Mouse (Mus musculus): ENCODE measurements around the gene Zfp536.
"Not testable (repeated sequence)": the region's sequence is repeated elsewhere in the genome, so short reads cannot be mapped to it uniquely, and the experiment has no call there.

Zfp536 gene

GRCm38 (mm10) chr7:37768310-37768940, 5.0 kb downstream of the Zfp536 start:
- no peak for DNase-seq (ENCODE audit: low read depth in 2 of 2, low spot score in 2 of 2)

DNA sequence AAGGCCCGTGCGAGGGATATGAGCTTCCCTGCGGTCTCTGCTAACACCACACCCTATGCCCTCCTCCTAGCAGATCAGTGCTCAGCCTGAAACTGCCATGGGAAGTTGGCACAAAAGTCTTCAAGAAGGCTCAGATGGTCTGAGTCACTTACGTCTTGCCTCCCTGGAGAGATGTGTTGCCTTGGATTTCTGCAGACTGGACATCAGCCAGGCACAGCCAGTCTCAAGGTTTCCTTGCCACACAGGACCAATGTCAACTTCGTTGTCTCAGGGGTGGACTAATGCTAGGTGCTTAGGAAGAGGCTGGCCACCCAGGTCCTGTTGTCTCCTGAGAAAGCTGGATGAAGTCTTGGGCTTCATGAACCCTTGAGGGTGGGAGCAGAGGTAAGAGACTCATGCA, 14.6 kb downstream of the Zfp536 start:
- no peak for DNase-seq (ENCODE audit: low read depth in 2 of 2, low spot score in 2 of 2)

GRCm38 (mm10) chr7:37753024-37753423, 20.4 kb downstream of the Zfp536 start:
- DNase-seq (ENCODE audit: low read depth in 2 of 2, low spot score in 2 of 2), result no peak

DNA sequence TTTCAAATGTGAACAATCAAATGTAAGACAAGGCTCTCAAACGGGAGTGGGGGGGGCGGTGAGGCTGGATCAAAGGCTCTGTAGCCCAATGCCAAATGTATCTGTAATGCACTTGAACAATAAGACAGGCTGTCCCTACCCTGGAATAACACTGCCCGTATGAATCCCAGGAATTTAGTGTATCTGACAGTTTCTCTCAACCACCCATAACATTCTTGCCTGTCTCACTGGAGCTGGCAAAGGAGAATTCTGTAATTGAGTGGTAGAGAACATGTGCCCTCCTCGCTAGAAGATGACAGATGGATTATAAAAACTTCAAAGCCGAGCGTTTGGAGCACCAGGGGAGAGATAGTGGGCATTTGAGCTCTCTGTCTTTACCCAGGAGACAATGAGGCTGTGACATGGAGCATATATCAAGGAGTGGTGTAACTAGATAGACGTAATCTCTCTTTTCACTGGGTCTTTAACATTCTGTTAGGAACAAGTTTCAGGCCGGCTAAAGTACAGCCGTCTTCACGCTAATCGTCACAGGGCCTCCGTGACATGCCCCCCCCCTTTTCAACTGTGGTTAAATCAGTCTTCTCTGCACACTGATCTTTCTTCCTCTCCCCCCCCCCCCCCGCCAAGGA, 27.2 kb downstream of the Zfp536 start:
- DNase-seq (ENCODE audit: low read depth in 2 of 2, low spot score in 2 of 2), result no peak

DNA sequence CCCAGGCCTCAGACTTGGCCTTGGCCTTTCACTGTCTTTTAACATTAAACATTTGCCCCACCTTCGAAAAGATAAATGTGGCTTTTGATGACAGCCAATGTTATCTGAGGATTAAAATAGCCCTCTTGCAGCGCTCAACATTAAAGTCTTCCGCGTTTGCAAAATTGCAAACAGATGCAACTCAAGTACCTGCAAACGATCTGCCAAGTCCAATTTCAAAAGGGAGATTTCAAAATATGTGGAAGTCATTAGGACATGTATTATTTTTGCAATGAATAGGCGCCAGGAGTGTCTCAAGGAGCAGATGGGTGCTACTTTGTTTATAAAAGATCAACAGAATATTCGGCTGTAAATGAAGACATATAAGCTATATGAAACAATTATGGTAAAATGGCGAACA, 30.1 kb downstream of the Zfp536 start:
- no peak for DNase-seq (ENCODE audit: low read depth in 2 of 2, low spot score in 2 of 2)

GRCm38 (mm10) chr7:37737191-37737590, 36.2 kb downstream of the Zfp536 start:
- DNase-seq (ENCODE audit: low read depth in 2 of 2, low spot score in 2 of 2), result no peak

- DNase-seq (ENCODE audit: low read depth in 2 of 2, low spot score in 2 of 2), result no peak
Observed at GRCm38 (mm10) chr7:37736413-37736720, 37.1 kb downstream of the Zfp536 start.

- DNase-seq (ENCODE audit: low read depth in 2 of 2, low spot score in 2 of 2), result no peak
Observed at GRCm38 (mm10) chr7:37735707-37736412, 37.6 kb downstream of the Zfp536 start.

DNA sequence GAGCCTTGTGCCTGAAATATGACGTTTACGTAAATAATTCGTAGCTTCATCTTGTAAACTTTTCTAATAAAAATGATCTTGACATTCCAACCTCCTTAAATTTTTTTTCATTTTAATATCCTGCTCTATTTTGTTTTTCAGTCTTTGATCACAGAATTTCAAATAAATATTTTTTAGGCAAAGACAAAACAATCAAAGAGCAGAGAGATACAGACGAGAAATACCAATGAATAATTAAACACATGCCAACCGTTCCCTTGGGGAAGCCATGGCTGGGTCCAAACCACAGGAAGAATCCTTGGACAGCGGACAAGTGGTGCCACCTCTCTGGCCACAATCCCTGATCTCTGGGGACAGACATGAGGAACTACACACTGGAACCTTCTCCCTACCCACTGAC, 38.3 kb downstream of the Zfp536 start:
- no peak for DNase-seq (ENCODE audit: low read depth in 2 of 2, low spot score in 2 of 2)

GRCm38 (mm10) chr7:37734576-37734975, 38.9 kb downstream of the Zfp536 start:
- DNase-seq (ENCODE audit: low read depth in 2 of 2, low spot score in 2 of 2), result no peak

DNA sequence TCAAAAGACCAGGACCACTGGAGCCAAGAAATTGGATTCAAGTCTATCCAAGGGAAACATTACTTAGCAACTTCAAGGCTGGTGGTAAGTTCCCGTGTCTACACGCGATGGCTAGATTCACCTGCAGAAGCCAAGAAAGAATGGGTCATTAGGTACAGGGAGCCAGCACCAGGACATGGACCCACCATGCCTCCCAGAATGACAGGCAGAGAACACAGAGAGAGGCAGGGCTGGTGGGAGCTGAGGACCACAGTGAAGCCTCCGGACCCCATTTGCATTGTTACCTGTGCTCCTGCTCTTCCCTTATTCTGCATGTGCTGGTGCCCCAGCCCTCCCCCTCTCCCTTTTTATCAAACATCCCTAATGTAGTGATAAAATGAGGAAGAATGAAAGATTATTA, 39.4 kb downstream of the Zfp536 start:
- DNase-seq (ENCODE audit: low read depth in 2 of 2, low spot score in 2 of 2), result no peak

- DNase-seq (ENCODE audit: low read depth in 2 of 2, low spot score in 2 of 2), result no peak
Observed at GRCm38 (mm10) chr7:37732741-37733140, 40.7 kb downstream of the Zfp536 start.

GRCm38 (mm10) chr7:37727746-37728145, 45.7 kb downstream of the Zfp536 start:
- DNase-seq (ENCODE audit: low read depth in 2 of 2, low spot score in 2 of 2), result no peak

- DNase-seq (ENCODE audit: low read depth in 2 of 2, low spot score in 2 of 2), result no peak
Observed at GRCm38 (mm10) chr7:37724002-37724790, 49.2 kb downstream of the Zfp536 start.

DNA sequence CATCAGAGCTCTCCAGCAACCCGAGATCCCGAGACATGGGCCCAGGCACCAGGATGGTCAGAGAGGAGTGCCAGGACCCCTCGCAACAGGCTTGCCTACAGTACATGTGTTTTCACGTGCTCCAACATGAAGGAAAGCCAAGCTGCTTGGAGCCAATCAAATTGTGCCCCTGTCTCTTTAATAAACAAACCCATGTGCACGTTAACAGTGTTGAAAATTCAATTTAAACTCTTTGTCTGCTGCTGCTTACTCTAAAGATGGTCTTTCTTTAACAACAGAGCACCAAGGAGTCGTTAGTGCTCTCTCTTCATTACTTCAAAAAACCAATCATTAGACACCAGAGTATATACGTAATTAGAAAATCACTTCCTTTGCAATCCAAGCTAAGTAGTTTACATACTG, 50.2 kb downstream of the Zfp536 start:
- DNase-seq (ENCODE audit: low read depth in 2 of 2, low spot score in 2 of 2), result no peak

DNA sequence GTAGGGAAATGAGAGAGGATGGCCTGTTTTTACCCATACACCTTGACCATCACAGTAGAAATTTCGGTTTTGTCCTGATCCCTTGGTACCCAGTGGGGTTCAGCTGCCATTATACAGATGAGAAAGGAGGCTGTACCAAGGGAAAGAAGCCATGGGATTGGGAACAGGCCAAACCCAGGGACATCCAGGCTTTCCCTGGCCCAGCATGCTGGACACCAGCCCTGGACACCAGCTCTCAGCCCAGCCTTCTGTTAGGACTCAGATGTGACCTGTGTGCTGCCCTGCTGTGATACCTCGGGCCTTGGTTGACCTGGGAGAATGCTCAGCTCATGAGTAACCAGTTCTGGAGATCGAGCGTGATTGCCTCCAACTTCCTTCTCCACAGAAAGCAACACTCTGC, 51.8 kb downstream of the Zfp536 start:
- DNase-seq (ENCODE audit: low read depth in 2 of 2, low spot score in 2 of 2), result no peak

DNA sequence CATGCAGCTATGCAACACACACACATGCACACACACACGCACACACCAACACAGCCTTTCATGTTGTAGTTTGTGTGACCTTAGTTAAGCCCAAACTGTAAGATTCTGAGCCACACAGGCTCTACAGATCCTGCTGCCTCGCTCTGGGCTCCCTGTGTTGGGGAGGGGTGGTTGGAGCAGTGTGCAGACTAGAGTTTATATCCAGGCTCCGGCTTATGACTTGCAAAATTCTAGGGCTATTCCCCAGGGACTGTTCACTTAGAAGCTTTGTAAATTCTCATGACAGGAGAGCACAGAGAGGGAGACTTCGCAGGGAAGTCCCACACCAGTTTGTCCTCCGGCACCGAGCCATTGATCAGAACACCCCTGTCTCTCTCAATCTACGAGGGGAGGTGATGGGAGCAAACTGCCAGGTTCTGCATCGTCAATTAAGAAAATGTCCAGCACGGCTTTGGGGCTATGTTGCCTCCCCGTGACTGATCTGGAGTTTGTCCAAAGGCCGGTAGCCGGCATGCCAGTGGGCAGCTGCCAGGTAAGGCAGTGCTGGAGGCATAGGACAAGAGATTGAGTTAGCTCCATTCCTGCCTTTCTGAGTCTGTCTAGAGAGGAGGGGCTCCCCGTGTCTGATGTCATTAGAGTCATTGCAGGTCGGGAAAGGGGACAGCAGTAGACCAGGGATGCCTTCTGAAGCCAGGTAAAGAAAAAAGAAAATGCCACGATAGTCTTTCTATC, 54.6 kb downstream of the Zfp536 start:
- no peak for DNase-seq (ENCODE audit: low read depth in 2 of 2, low spot score in 2 of 2)

DNA sequence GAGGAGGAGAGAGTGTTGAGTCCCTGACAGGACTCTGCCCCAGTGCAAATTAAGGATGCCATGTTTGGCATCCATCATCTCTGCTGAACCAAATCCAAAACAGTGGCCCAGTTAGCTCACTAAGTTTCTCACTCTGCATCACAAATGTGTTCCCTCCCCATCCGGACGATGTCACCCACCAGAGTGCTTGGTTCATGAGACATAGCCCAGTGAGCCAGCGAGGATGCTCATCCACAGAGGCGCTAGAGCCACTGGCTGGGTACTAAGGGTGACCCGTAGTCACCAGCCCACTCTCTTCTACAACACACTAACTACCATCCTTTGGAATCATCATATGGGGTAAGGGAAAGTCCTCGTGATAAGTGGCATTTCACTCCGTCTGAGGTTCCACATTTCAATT, 56.4 kb downstream of the Zfp536 start:
- no peak for DNase-seq (ENCODE audit: low read depth in 2 of 2, low spot score in 2 of 2)

DNA sequence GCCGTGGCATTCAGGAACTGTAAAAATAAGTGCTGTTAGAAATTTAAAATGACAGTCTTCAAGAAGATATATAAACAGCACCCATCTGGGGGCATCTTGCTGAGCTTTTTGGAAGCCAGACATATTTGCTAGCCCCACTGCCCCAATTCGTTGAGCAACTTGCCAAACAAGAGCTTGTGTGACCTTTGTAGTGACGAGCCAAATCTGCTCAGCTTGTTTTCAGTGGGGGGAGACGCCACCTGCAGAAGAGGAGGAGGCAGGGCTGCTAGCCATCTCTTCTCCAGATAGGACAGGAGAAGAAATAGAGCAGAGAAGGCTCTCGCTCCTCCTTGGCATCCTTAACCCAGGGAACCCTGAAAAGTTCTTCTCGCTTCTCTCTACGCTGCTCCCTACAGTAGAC, 56.8 kb downstream of the Zfp536 start:
- no peak for DNase-seq (ENCODE audit: low read depth in 2 of 2, low spot score in 2 of 2)

DNA sequence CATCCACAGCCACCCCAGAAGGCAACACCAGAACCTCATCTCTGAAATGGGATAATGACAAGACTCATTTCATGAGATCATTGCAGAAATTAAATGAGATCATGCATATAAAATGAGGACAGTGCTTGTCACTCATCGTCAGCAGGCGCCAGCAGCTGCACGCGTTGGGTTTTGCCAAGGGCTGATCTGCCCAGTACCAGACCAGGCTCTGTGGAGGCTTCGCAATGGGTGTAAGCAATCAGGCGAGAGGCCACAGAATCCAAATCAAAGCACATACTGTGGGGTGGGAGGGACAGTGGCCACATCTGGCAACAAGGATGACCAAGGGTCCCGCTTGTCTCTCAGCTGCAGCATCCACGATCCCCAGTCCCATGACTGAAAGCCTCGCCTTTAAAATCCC, 69.0 kb downstream of the Zfp536 start:
- no peak for DNase-seq (ENCODE audit: low read depth in 2 of 2, low spot score in 2 of 2)

- not testable (repeated sequence) for DNase-seq (ENCODE audit: low read depth in 2 of 2, low spot score in 2 of 2)
Observed at GRCm38 (mm10) chr7:37697378-37697777, 76.1 kb downstream of the Zfp536 start.

Measured in CD8-positive naive resting alpha-beta T cell, adult 2 months (primary cell).